Mouse (Mus musculus) kidney, postnatal 25 days (tissue): ENCODE measurements at regions not wholly inside any gene's neighbourhood (a gene's known extent, or its start where the extent isn't known, plus 50 kb on each side); places are given as distances from the start of the nearest gene placed in this dataset.

Source experiments
- DNase-seq, 2 experiments: peaks; one replicate each; pipeline ENCODE4 v3.0.0; 2021; ENCODE audit warnings: mixed read lengths in 2 of 2

DNA sequence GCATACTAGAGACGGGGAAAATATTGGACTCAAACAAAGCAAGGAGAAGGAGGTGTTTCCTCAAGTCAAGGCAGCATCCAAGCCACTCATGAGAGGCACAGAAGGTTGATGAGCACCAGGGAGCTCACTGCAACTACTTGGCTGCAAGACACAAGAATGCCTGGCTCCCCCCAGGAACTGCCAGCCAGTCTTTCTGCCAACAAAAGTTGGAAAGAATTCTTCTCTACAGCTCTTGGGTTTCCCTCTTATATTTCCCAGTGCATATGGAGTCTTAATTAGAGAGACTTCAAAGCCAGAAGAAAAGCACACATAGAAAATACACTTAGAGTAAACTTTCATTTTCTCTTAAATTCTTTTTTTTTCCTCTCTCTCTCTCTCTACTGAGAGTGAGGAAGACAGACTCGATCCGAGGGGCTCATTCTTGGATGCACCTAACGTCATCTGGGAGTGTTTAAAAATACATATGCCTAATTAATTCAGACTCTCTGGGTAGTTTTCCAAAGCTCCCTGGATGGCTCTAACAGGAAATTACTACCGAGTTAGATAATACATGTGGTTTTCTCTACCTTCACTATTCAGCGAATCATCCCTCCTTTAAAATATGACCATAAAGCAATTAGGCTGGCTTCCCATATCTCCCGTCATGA is 222.7 kb downstream of the Fam84b start:
- DNase-seq, result no peak

DNA sequence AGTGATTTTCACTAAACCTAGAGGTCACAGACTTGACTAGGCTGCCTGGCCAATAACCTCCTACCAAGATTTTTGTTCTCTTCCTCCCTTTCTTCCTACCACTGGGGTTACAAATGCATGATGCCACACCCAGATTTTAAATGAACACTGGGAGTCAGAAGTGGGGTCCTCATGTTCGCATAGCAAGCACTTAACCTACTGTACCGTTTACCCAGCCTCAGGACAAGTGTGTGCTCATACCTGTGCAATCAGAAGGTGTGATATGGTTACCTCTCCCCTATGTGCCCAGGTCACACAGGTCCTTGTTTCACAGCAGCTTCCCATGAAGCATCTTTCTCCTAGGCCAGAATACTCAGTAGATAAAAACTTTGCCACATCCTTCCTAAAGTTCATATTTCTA is 234.8 kb downstream of the Fam84b start:
- DNase-seq, result no peak

DNA sequence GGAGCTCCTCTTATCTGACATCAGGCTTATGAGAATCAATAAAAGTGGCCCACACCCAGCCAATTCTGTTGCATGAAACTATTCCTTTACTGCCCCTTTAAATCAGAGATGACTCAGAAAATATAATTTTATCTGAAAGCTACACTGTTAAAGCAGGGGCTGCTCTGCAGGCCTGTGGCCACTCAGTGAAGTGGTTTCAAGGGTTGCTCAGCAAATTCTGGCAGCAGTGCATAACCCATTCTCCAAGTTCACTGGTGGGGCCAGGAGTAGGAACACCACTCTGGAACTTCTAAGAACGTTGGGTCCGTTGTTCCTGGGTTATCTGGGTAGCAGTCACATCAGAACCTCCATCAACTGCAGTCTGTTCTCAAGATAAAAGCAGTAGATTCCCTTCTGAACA is 236.2 kb downstream of the Fam84b start:
- DNase-seq, result no peak

DNA sequence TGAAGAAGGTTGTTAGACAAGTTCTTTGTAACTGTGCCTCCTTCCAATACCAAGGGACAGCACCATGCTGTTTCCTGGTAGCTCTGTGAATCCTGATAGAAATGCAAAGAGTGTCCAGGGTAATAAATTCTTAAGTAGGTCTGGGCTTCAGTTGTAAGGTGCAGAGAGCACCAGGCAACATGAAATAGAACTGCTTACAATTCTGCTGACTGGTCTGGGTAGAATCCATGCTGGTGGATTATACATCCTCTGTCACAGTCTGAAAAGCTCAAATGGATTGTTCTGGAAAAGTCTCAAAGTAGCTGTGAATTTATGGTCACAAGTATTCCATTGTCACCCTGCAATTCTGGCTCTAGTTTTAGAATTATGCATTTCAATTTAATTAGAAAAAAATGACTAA is 251.7 kb downstream of the Fam84b start:
- no peak for DNase-seq

DNA sequence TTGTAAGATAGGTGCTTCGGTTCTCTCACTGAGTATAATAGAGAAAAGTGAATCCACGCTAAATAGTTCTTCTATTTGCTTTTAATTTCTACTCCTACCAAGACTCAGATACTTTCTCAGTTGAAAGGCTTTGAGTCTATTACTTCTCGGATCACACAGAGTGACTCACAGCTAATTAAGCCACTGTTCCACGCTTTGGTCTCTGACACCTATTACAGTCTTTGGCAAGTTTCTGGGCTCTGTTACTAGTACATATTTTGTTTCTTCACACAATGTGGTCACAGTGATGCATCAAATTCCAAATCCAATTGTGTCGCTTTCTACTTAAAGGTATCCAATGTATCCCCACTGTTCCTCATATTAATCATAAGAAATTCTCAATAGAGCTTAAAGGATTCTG is 276.5 kb downstream of the Fam84b start:
- no peak for DNase-seq

DNA sequence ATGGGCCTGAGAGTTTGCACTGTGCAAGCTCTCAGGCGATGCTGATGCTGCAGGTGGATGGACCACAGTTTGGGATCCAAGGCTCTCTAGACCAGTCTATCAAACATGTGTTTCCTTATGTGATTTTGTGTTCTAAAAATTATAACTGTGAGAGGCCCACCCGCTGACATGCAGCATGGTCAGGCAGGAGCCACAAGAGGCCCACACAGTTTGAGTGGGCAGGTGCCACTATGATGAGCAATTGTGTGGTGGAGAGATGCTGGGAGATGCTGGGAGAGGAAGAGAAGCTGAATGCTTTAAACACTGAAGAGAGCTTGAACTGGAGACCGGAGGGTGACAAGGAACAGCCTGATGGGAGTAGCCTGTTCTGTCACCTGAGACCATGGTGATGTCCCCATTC is 287.3 kb downstream of the Fam84b start:
- no peak for DNase-seq

- no peak for DNase-seq
Observed at GRCm38 (mm10) chr15:60565017-60565416, 288.6 kb downstream of the Fam84b start.

- DNase-seq, result no peak
Observed at GRCm38 (mm10) chr15:60560641-60561040, 292.9 kb downstream of the Fam84b start.

GRCm38 (mm10) chr15:60555691-60556090 is 297.9 kb downstream of the Fam84b start:
- no peak for DNase-seq

DNA sequence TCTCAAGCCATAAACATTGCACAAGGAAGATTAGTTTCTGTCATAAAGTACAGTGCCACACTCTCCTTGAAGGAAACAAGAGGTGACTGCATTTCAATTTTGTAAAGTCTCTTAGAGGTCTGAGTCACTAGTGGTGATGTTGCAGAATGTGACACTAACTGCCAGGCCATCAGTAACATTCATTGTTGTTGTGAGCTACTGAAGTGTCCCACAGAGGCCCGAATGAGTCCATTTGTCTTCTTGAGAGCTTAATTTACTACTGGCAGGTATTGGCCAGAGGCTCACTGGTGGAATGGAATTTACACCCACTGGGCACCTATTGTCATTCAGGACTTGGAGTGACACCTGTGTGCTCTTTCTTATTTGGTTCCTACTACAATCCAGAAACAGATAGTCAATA is 299.0 kb downstream of the Fam84b start:
- DNase-seq, result no peak

GRCm38 (mm10) chr15:60548045-60548444 is 305.5 kb downstream of the Fam84b start:
- DNase-seq, result no peak

- DNase-seq, result peak in 1 of 2 experiments; percentile 38
Observed at GRCm38 (mm10) chr15:60537191-60537590, 316.4 kb downstream of the Fam84b start.

DNA sequence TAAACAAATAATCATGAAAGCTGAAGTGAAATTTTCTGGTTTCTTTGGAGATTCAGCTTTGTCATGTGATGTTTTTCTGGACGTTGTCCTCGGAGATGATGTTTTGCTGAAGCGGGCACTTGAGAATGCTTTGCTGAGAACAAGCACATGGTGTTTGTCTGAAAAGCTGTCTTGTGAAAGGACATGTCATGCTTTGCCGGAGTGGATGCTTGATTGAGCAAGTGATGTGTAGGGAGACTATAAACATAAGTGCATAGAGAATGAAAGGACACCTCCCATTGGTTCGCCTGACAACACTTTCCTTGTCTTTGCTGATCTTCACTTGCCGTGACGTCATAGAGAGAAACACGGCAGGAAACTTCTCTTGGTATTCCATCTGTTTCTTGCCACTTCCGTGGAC is 318.9 kb downstream of the Fam84b start:
- no peak for DNase-seq

GRCm38 (mm10) chr15:60516810-60517209 is 336.8 kb downstream of the Fam84b start:
- no peak for DNase-seq

DNA sequence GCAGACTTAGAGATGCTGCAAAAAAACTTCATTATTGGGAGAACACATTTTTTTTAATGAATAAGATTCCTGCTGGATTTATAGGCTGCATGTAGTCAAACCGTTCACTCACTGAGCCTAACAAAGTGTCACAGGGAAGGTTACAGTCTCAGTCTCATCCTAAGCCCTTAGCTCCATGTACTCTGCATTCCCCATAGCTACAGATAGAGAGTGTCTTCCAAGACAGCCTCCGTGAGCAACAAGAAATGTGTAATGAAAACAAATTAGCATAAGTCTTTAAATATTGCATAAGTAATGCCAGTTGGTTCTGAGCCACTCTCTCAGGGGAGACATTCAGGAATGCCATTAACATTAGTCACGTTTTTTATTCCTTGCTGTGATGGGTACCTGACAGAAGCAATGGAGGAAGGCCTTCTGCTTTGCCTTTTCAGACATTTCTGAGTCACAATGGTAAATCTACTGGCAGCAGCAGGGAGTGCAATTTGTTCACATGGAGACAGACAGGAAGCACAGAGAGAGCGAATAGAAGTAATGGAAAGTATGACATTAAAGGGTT is 376.7 kb downstream of the Fam84b start:
- DNase-seq, result no peak

DNA sequence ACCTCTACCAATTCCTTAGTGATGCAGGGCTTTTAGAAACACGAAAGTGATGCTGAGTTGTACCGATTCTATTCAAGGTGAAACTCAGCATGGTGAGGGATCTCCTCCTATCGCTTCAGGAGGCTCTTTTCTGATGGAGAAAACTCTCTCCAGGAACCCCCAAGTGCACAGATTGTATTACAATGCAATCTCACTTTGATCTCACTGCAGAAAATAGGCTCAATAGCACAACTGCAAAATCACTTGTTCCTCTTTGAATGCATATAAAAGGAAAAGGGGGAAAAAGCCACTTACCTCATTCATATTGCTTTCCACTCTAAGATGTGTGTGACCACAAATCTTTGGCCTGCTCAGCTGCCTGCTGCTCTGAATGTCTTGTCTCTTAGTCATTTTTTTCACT is 378.5 kb downstream of the Fam84b start:
- DNase-seq, result no peak

GRCm38 (mm10) chr15:60431916-60432315 is 415.5 kb upstream of the 4933412E24Rik start:
- DNase-seq, result no peak

DNA sequence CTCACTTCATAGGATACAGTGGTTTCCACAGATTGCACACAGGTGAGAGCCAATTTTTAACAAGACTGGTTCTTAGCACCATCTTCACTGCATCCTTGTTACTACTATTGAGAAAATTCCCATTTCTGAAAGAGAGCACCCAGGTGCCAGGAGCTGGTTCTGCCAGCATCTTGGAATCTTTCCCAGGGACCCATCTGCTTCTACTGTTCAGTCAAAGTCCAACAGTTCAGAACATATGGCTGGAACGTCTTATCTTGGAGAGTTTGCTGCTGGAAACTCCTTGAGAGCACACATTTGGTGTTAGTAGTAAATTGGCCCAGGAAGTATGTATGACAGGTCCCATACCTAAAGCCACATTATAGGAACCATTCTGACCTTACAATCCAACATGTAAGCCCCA is 402.7 kb upstream of the 4933412E24Rik start:
- DNase-seq, result no peak

DNA sequence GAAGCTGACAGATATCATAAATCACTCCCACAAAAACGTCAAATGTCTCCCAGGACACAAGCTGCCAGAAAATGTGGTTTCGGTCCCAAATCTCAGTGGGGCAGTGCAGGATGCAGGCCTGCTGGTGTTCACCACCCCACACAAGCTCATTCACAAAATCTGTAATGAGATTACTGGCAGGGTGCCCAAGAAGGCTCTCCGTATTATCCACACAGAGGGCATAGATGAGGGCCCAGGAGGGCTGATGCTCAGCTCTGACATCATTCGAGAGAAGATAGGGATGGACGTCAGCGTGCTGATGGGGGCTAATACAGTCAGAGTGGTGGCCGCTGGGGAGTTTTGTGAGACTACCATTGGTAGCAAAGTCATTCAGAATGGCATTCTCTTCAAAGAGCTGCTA is 375.9 kb upstream of the 4933412E24Rik start:
- DNase-seq, result no peak

- no peak for DNase-seq
Observed at GRCm38 (mm10) chr15:60390336-60390735, 373.9 kb upstream of the 4933412E24Rik start.

DNA sequence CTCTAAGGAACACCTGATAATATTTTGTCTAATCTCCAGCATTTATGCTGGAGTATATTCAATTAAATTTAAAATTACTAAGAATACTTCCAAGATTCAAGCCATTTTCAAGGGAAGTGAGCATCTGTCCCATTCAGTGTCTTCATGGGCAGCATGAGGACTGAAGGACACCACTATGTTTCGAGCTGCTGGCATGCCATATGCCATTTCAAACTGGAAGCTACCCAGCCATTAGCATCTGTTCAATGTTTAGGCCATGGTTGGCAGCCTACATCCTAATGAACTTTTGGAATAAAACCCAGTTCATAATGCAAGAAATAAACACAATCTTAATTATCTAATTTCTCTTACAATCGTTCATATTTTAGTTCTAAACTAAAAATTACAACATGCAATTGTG is 371.5 kb upstream of the 4933412E24Rik start:
- DNase-seq, result no peak
